Mouse (Mus musculus) megakaryocyte, embryonic 14.5 days (primary cell): Measurements from ENCODE around the gene Ncoa4. TPM values are rescaled to one million over a fixed set of nuclear protein-coding genes. Genes with fewer than 3 reads are reported as not detected.
"Not testable (repeated sequence)": the region's sequence is repeated elsewhere in the genome, so short reads cannot be mapped to it uniquely, and the experiment has no call there.

Experiments
- H3K27me3 ChIP-seq: replicated peaks from 2 replicates; pipeline ENCODE3; 2012; ENCODE audit warnings: inconsistent platforms
- H3K36me3 ChIP-seq: replicated peaks from 2 replicates; pipeline ENCODE3; 2012; ENCODE audit warnings: low read length, inconsistent platforms, mixed read lengths
- H3K4me1 ChIP-seq: 2 replicates; pipeline ENCODE4 v1.6.1; 2012; ENCODE audit warnings: inconsistent platforms
- H3K4me3 ChIP-seq: replicated peaks from 2 replicates; pipeline ENCODE3; 2012; ENCODE audit warnings: moderate library complexity, mild to moderate bottlenecking, inconsistent platforms
- H3K9me3 ChIP-seq: 2 replicates; pipeline ENCODE4 v1.6.1; 2012; ENCODE audit warnings: inconsistent platforms
- FLI1 ChIP-seq: IDR thresholded peaks from 2 replicates; pipeline ENCODE4 v1.6.1; 2012; ENCODE audit warnings: low read length, inconsistent platforms, mixed read lengths
- GATA1 ChIP-seq: IDR thresholded peaks from 3 replicates; pipeline ENCODE4 v1.6.1; 2012; ENCODE audit warnings: mixed read lengths, low read length, inconsistent platforms, borderline replicate concordance
- polyA plus RNA-seq: library from polyadenylated mRNA; stranded (reverse); fragments of >175 nt; gene quantifications from 2 replicates; pipeline ENCODE4 v1.2.3, GENCODE M21; 2012; ENCODE audit warnings: low replicate concordance; ENCODE audit not compliant: insufficient read depth

The Ncoa4 gene
- polyA plus RNA-seq, 1 experiment: 6.8 TPM

DNA sequence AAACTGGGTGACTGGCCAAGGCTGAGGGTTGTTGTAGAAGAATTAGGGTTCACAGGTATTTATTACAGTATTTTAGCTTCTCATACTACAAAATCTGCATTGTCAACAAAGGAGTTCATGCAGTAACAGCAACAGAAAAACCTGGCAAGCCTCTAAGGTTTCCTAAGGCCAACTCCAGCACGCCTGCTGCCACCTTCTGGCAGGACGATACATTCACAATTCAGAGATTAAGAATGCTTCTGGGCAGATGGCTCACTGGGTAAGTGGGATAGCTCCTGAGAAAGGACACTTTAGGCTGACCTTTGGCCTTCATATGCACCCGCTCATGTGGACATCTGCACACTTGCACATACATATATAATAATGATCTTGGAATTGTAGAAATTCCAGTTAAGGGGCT is 32.8 kb downstream of the Ncoa4 start:
- H3K9me3 ChIP-seq: no peaks in the 10 kb centered on the region
- H3K4me3 ChIP-seq: no peak overlapping the region
- TF ChIP-seq FLI1 (no peak), GATA1 (no peak)
- H3K4me1 ChIP-seq: peaks cover 27% of the 10 kb centered on the region
- peaks cover 82% of the 10 kb centered on the region for H3K36me3 ChIP-seq
- no peaks in the 10 kb centered on the region for H3K27me3 ChIP-seq

DNA sequence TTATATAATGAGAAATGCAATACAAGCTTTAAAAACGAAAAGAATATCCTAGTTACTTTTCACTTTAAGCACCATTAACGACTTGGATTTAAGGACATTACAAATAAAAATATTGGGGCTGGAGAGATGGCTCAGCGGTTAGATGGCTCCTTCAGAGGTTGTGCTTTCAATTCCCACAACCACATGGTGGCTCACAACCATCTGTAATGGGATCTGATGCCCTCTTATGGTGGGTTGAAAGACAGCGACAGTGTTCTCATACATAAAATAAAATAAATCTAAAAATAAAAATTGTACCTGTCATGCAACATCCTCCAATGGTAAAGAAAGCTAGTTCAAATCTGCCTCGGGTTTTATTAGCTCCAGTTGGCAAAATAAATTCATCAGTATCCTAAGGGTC is 33.9 kb downstream of the Ncoa4 start:
- Histone ChIP-seq H3K4me1 (peaks cover 36% of the 10 kb centered on the region), H3K36me3 (peaks cover 83% of the 10 kb centered on the region)
- H3K27me3 ChIP-seq, H3K9me3 ChIP-seq, H3K4me3 ChIP-seq: not testable (repeated sequence)

DNA sequence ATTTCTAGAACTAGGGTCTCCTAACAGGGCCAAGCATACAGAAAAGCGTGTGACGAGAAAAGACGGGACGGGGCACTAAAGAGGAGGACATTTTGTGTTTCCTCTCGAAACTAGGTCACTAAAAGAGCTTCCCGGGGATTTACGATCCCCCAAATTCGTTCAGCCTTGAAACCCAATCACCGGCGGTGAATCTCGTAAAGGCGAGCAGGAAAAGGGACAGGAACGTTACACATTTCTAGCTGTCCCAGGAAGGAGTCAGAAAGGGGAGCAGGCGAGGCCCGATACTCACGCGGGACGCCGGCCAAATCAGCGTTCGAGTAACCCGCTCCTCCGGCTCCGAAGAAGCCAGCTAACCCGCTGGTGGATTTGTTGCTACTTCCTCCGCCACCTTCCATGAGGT is 41.7 kb downstream of the Ncoa4 start:
- Histone ChIP-seq H3K36me3 (peaks cover 37% of the 10 kb centered on the region), H3K4me3 (peak overlapping the region; percentile 93), H3K9me3 (0 out of 2 replicates have a peak, but pooled peaks cover 4% of the 10 kb centered on the region), H3K4me1 (peaks cover 47% of the 10 kb centered on the region), H3K27me3 (no peaks in the 10 kb centered on the region)
- TF ChIP-seq FLI1 (no peak), GATA1 (no peak)

DNA sequence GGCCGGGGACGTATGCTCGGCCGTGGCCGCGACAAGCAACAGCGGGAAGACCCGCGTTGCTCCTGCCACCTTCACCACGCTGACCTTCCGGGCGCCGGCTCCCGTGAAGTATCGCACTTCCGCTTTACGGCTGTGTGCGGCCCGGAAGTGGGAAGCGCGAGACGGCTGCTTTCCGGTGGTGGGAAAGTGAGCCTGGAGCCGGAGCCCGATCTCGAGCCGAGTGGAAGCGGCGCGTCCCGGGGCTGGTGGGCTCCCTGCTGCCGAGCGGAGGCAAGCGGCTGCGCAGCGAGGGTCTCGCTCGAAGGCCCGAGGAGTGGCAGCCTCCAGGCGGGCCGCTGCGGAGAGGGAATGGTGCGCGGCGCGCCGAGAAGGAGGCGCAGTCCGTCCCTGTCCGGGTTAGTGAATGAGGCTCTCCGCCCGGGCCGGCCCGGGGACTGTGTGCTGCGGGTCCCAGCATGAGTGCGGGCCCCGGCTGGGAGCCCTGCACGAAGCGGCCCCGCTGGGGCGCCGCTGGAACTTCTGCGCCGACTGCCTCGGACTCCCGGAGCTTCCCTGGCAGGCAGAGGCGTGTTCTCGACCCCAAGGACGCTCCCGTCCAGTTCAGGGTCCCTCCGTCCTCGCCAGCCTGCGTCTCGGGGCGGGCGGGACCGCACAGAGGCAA is 42.3 kb downstream of the Ncoa4 start, which contains the start of the genes Timm23 and Parg:
Timm23 (minus strand) TSS at position 108 of the 661 bp plus-strand sequence.
Parg (plus strand) TSS at position 159 of the 661 bp plus-strand sequence.
- Histone ChIP-seq H3K27me3 (no peaks in the 10 kb centered on the region), H3K9me3 (0 out of 2 replicates have a peak, but pooled peaks cover 4% of the 10 kb centered on the region), H3K4me1 (peaks cover 44% of the 10 kb centered on the region), H3K36me3 (peaks cover 32% of the 10 kb centered on the region), H3K4me3 (peak within 1 kb of the TSS; percentile 98)
- peak; percentile 40; the same call in 1 of the 2 replicates for TF ChIP-seq FLI1
- no peak for TF ChIP-seq GATA1

DNA sequence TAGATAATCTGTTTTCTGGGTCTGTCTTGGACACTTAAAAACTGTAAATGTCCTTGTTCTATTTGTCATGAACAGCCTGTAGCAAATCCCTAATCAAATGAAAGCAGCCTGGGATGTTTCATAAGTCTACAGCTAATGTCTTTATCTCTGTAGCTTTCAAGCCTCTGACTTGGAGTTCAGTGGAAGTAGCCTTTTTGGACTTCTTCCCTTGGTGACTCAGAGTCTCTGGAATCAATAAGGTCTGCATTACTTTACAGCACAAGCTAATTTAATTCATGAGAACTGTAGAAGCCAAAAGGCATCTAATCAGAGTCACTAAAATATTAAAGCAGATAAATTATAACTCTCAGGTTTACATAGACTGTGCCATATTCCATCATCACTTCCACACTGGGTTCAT is 66.9 kb downstream of the Ncoa4 start:
- H3K36me3 ChIP-seq: peaks cover 39% of the 10 kb centered on the region
- H3K4me1 ChIP-seq: peaks cover 19% of the 10 kb centered on the region
- H3K9me3 ChIP-seq: no peaks in the 10 kb centered on the region
- no peaks in the 10 kb centered on the region for H3K27me3 ChIP-seq
- H3K4me3 ChIP-seq: no peak overlapping the region
- TF ChIP-seq FLI1: no peak
- TF ChIP-seq GATA1: no peak

DNA sequence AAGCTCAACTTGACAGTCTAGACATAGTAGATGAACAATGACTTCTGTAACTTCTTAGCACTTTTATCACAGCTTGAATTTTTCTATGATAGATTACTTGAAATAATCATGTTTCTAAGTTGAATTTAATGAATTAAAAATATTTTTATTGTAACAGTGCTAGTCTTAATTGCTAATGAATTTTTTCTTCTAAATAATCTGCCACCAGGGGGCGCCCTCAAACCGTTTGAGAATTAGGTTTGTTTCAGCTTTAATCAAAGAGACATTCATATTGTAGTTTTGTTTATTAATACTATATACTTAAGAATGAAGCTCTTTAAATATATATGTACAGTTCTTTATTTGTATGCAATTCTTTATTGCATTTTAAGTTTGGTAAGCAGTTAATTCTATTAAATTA is 69.3 kb downstream of the Ncoa4 start:
- peaks cover 19% of the 10 kb centered on the region for H3K4me1 ChIP-seq
- H3K36me3 ChIP-seq: peaks cover 34% of the 10 kb centered on the region
- H3K4me3 ChIP-seq: no peak overlapping the region
- TF ChIP-seq GATA1 (no peak), FLI1 (no peak)
- H3K9me3 ChIP-seq: no peaks in the 10 kb centered on the region
- H3K27me3 ChIP-seq: no peaks in the 10 kb centered on the region

Other genes with a start within 250 kb of the Ncoa4 start
- gene Galnt15, start 130.9 kb upstream of the Ncoa4 start, polyA plus RNA-seq: not detected in 2 replicates
- gene Oxnad1, start 74.5 kb upstream of the Ncoa4 start, polyA plus RNA-seq: 17.6 TPM in 1 of 2 replicates, not detected in the other
- gene Dph3, start 74.1 kb upstream of the Ncoa4 start, polyA plus RNA-seq: 27.8 TPM in 1 of 2 replicates, not detected in the other
- gene Msmb, start 17.8 kb upstream of the Ncoa4 start, polyA plus RNA-seq: not detected in 2 replicates
- gene Timm23, start 42.0 kb downstream of the Ncoa4 start, polyA plus RNA-seq: 55.0 and 266 TPM in 2 replicates
- gene Parg, start 42.1 kb downstream of the Ncoa4 start, polyA plus RNA-seq: 1.1 and 4.6 TPM in 2 replicates
- not detected in 2 replicates for gene Ogdhl, start 162.2 kb downstream of the Ncoa4 start, polyA plus RNA-seq
- gene 1700024G13Rik, start 228.5 kb downstream of the Ncoa4 start, polyA plus RNA-seq: not detected in 2 replicates